Mouse (Mus musculus) midbrain, embryonic 12.5 days (tissue): ENCODE data around the gene Hgd. TPM values are rescaled to one million over a fixed set of nuclear protein-coding genes. Genes with fewer than 3 reads are reported as not detected.

Source experiments
- ATAC-seq: fragments of 200-750 bp; cut with Nextera tagmentation; 2 replicates; pipeline ENCODE4 v1.8.0; 2017; ENCODE audit warnings: low read depth, moderate TSS enrichment, moderate library complexity; ENCODE audit not compliant: low FRiP score
- H3K27ac ChIP-seq: fragments of 300-500 bp; sonication (generic); replicated peaks from 2 replicates; pipeline ENCODE4 v1.5.1; 2016; ENCODE audit warnings: mild to moderate bottlenecking
- H3K27me3 ChIP-seq: fragments of 300-500 bp; sonication (generic); 2 replicates; pipeline ENCODE4 v1.6.1; 2016; ENCODE audit warnings: mild to moderate bottlenecking
- H3K36me3 ChIP-seq: fragments of 300-500 bp; sonication (generic); 2 replicates; pipeline ENCODE4 v1.6.1; 2016
- H3K4me1 ChIP-seq: fragments of 300-500 bp; sonication (generic); 2 replicates; pipeline ENCODE4 v1.6.1; 2016
- H3K4me2 ChIP-seq: fragments of 300-500 bp; sonication (generic); replicated peaks from 2 replicates; pipeline ENCODE4 v1.6.1; 2016; ENCODE audit warnings: mild to moderate bottlenecking, moderate library complexity
- H3K4me3 ChIP-seq: fragments of 300-500 bp; sonication (generic); 2 replicates; pipeline ENCODE4 v1.5.1; 2016; ENCODE audit warnings: mild to moderate bottlenecking
- H3K9ac ChIP-seq: fragments of 300-500 bp; sonication (generic); replicated peaks from 2 replicates; pipeline ENCODE4 v1.6.1; 2016; ENCODE audit warnings: mild to moderate bottlenecking, moderate library complexity
- H3K9me3 ChIP-seq: fragments of 300-500 bp; sonication (generic); 2 replicates; pipeline ENCODE4 v1.6.1; 2016; ENCODE audit warnings: mild to moderate bottlenecking
- WGBS: fragments of 180-500 bp; shearing (Covaris S2); methylation state at CpG from one replicate; pipeline ENCODE4 v1.1.7; 2016; 5-methylcytosine and 5-hydroxymethylcytosine counted together
- polyA plus RNA-seq: library from polyadenylated mRNA; unstranded; fragments of >200 nt; fragmentation: Nextera tagmentation; extraction: Ambion mirVana; gene quantifications from 2 replicates; pipeline ENCODE4 v1.2.1, GENCODE M21; 2016

The Hgd gene
- polyA plus RNA-seq, 1 experiment from 2014 or later, result not detected

- Histone ChIP-seq H3K4me1 (peaks cover 33% of the 10 kb centered on the region), H3K36me3 (no peaks in the 10 kb centered on the region), H3K4me2 (peak overlapping the region; percentile 49), H3K27ac (0 out of 2 replicates have a peak overlapping the region, but pooled peaks have one; percentile 46), H3K9ac (no peak overlapping the region), H3K9me3 (0 out of 2 replicates have a peak, but pooled peaks cover 2% of the 10 kb centered on the region), H3K27me3 (no peaks in the 10 kb centered on the region), H3K4me3 (no peak overlapping the region; the same call in 1 of the 2 replicates)
- 61% methylated on average over 4 of the region's 4 CpGs for WGBS
- no peak for ATAC-seq
These were observed 75.0 kb downstream of the Hgd start for GRCm38 (mm10) chr16:37654831-37655455.

- no peak overlapping the region for H3K9ac ChIP-seq
- H3K27me3 ChIP-seq, result no peaks in the 10 kb centered on the region
- ATAC-seq, result no peak
- H3K4me3 ChIP-seq, result no peak overlapping the region
- H3K4me1 ChIP-seq, result peaks cover 33% of the 10 kb centered on the region
- no peaks in the 10 kb centered on the region for H3K9me3 ChIP-seq
- H3K36me3 ChIP-seq, result no peaks in the 10 kb centered on the region
- peak overlapping the region; percentile 47 for H3K27ac ChIP-seq
- H3K4me2 ChIP-seq, result no peak overlapping the region; the same call in 1 of the 2 replicates
- 7% methylated on average over 4 of the region's 4 CpGs for WGBS
These were observed 75.9 kb downstream of the Hgd start for GRCm38 (mm10) chr16:37655756-37656347.

- Histone ChIP-seq H3K27me3 (no peaks in the 10 kb centered on the region), H3K36me3 (no peaks in the 10 kb centered on the region), H3K4me3 (no peak overlapping the region), H3K4me1 (peaks cover 33% of the 10 kb centered on the region), H3K9ac (no peak overlapping the region), H3K27ac (peak overlapping the region; percentile 42; the same call in 1 of the 2 replicates), H3K4me2 (0 out of 2 replicates have a peak overlapping the region, but pooled peaks have one; percentile 2), H3K9me3 (no peaks in the 10 kb centered on the region)
- 27% methylated on average over 7 of the region's 7 CpGs for WGBS
- peak; percentile 45; the same call in 1 of the 2 replicates for ATAC-seq
These were observed 76.8 kb downstream of the Hgd start for GRCm38 (mm10) chr16:37656796-37657195.

- H3K9me3 ChIP-seq, result no peaks in the 10 kb centered on the region
- H3K9ac ChIP-seq, result no peak overlapping the region
- WGBS, result 42% methylated on average over 9 of the region's 9 CpGs
- H3K36me3 ChIP-seq, result no peaks in the 10 kb centered on the region
- peak overlapping the region; percentile 58 for H3K27ac ChIP-seq
- H3K4me1 ChIP-seq, result peaks cover 5% of the 10 kb centered on the region; the same call in 1 of the 2 replicates
- H3K4me3 ChIP-seq, result no peak overlapping the region
- no peaks in the 10 kb centered on the region for H3K27me3 ChIP-seq
- peak; percentile 62 for ATAC-seq
- no peak overlapping the region for H3K4me2 ChIP-seq
These were observed 83.9 kb downstream of the Hgd start for GRCm38 (mm10) chr16:37663643-37664459.

- no peaks in the 10 kb centered on the region for H3K9me3 ChIP-seq
- no peak overlapping the region for H3K9ac ChIP-seq
- no peaks in the 10 kb centered on the region for H3K27me3 ChIP-seq
- H3K4me3 ChIP-seq, result no peak overlapping the region
- WGBS, result 87% methylated on average over 5 of the region's 5 CpGs
- no peak for ATAC-seq
- H3K4me2 ChIP-seq, result no peak overlapping the region
- no peaks in the 10 kb centered on the region for H3K36me3 ChIP-seq
- peaks cover 5% of the 10 kb centered on the region; the same call in 1 of the 2 replicates for H3K4me1 ChIP-seq
- no peak overlapping the region for H3K27ac ChIP-seq
These were observed 85.5 kb downstream of the Hgd start for GRCm38 (mm10) chr16:37665394-37665935.

- H3K27ac ChIP-seq, result no peak overlapping the region
- no peaks in the 10 kb centered on the region for H3K27me3 ChIP-seq
- H3K36me3 ChIP-seq, result no peaks in the 10 kb centered on the region
- H3K4me1 ChIP-seq, result no peaks in the 10 kb centered on the region
- H3K9ac ChIP-seq, result no peak overlapping the region
- no peak overlapping the region for H3K4me3 ChIP-seq
- no peak for ATAC-seq
- H3K4me2 ChIP-seq, result no peak overlapping the region
- WGBS, result 30% methylated on average over 4 of the region's 4 CpGs
- H3K9me3 ChIP-seq, result no peaks in the 10 kb centered on the region
These were observed 90.8 kb downstream of the Hgd start for GRCm38 (mm10) chr16:37670666-37671283.

- H3K36me3 ChIP-seq, result no peaks in the 10 kb centered on the region
- WGBS, result 95% methylated on average over 5 of the region's 5 CpGs
These were observed 95.4 kb downstream of the Hgd start for GRCm38 (mm10) chr16:37675326-37675725.

GRCm38 (mm10) chr16:37676024-37676676 lies 96.2 kb downstream of the Hgd start:
- peaks cover 17% of the 10 kb centered on the region; the same call in 1 of the 2 replicates for H3K4me1 ChIP-seq
- H3K27ac ChIP-seq, result no peak overlapping the region
- no peaks in the 10 kb centered on the region for H3K9me3 ChIP-seq
- H3K27me3 ChIP-seq, result no peaks in the 10 kb centered on the region
- H3K4me2 ChIP-seq, result peak overlapping the region; percentile 19
- no peak overlapping the region for H3K4me3 ChIP-seq
- H3K9ac ChIP-seq, result no peak overlapping the region
- H3K36me3 ChIP-seq, result no peaks in the 10 kb centered on the region
- ATAC-seq, result peak; percentile 75
- WGBS, result 50% methylated on average over 17 of the region's 17 CpGs

More at GRCm38 (mm10) chr16:37675326-37675725, 95.4 kb downstream of the Hgd start:
- ATAC-seq, result no peak
- no peaks in the 10 kb centered on the region for H3K27me3 ChIP-seq
- no peak overlapping the region for H3K4me2 ChIP-seq
- no peak overlapping the region for H3K27ac ChIP-seq
- no peak overlapping the region for H3K4me3 ChIP-seq
- H3K9me3 ChIP-seq, result no peaks in the 10 kb centered on the region
- no peak overlapping the region for H3K9ac ChIP-seq
- peaks cover 17% of the 10 kb centered on the region; the same call in 1 of the 2 replicates for H3K4me1 ChIP-seq

GRCm38 (mm10) chr16:37676677-37677072 lies 96.7 kb downstream of the Hgd start:
- no peaks in the 10 kb centered on the region for H3K36me3 ChIP-seq
- H3K4me2 ChIP-seq, result peak overlapping the region; percentile 19
- ATAC-seq, result no peak
- WGBS, result 18% methylated on average over 4 of the region's 4 CpGs
- no peak overlapping the region for H3K4me3 ChIP-seq
- no peak overlapping the region for H3K9ac ChIP-seq
- H3K4me1 ChIP-seq, result peaks cover 17% of the 10 kb centered on the region; the same call in 1 of the 2 replicates
- no peaks in the 10 kb centered on the region for H3K27me3 ChIP-seq
- H3K27ac ChIP-seq, result no peak overlapping the region
- H3K9me3 ChIP-seq, result no peaks in the 10 kb centered on the region

- Histone ChIP-seq H3K4me1 (peaks cover 17% of the 10 kb centered on the region; the same call in 1 of the 2 replicates), H3K4me3 (no peak overlapping the region), H3K27ac (no peak overlapping the region), H3K36me3 (no peaks in the 10 kb centered on the region), H3K4me2 (no peak overlapping the region), H3K9me3 (no peaks in the 10 kb centered on the region), H3K27me3 (no peaks in the 10 kb centered on the region), H3K9ac (no peak overlapping the region)
- ATAC-seq, result no peak
- WGBS, result 80% methylated on average over 8 of the region's 8 CpGs
These were observed 97.6 kb downstream of the Hgd start for GRCm38 (mm10) chr16:37677586-37677985.

- no peaks in the 10 kb centered on the region for H3K9me3 ChIP-seq
- no peak overlapping the region for H3K9ac ChIP-seq
- no peak overlapping the region for H3K4me3 ChIP-seq
- H3K4me2 ChIP-seq, result no peak overlapping the region
- no peaks in the 10 kb centered on the region for H3K27me3 ChIP-seq
- no peaks in the 10 kb centered on the region for H3K36me3 ChIP-seq
- no peak overlapping the region for H3K27ac ChIP-seq
- WGBS, result 76% methylated on average over 2 of the region's 2 CpGs
- ATAC-seq, result no peak
- H3K4me1 ChIP-seq, result peaks cover 35% of the 10 kb centered on the region
These were observed 100.3 kb downstream of the Hgd start for GRCm38 (mm10) chr16:37680216-37680615.
